In genomic region chr11:47073538-47073937, GRCm38 (mm10) we compare ENCODE assay signal across 16 mouse cellular contexts.
"Had no signal": no experiment of that assay in that cellular context is flagged by ENCODE, and none has a peak within 500 bp of the region (broad histone marks: within the 10 kb centered on the region; RNA-seq: fewer than 3 reads in every experiment).

No protein-coding gene starts in this region.

- H3K9me3 ChIP-seq: limb, embryonic 10.5 days; liver, embryonic 15.5 days; megakaryocyte, embryonic 14.5 days; midbrain, embryonic 12.5 days; neural tube, embryonic 12.5 days had no signal

- H3K4me3 ChIP-seq: left cerebral cortex, adult 2 months; limb, embryonic 10.5 days; liver, embryonic 15.5 days; megakaryocyte, embryonic 14.5 days; midbrain, embryonic 12.5 days; neural tube, embryonic 12.5 days had no signal

- H3K4me2 ChIP-seq: liver, embryonic 11.5 days; liver, embryonic 15.5 days; midbrain, embryonic 12.5 days; neural tube, embryonic 12.5 days had no signal

- ATAC-seq: intestine, embryonic 16.5 days had no signal

- H3K27me3 ChIP-seq: liver, embryonic 15.5 days; megakaryocyte, embryonic 14.5 days; midbrain, embryonic 12.5 days; neural tube, embryonic 12.5 days had no signal

- H3K27ac ChIP-seq: left cerebral cortex, adult 2 months; limb, embryonic 10.5 days; liver, embryonic 15.5 days; macrophage; midbrain, embryonic 12.5 days; neural tube, embryonic 12.5 days had no signal

- H3K4me1 ChIP-seq: limb, embryonic 10.5 days; liver, embryonic 15.5 days; megakaryocyte, embryonic 14.5 days; midbrain, embryonic 12.5 days; neural tube, embryonic 12.5 days had no signal

- H3K36me3 ChIP-seq: limb, embryonic 10.5 days; liver, embryonic 15.5 days; midbrain, embryonic 12.5 days; neural tube, embryonic 12.5 days had no signal

- H3K9ac ChIP-seq: liver, embryonic 15.5 days; midbrain, embryonic 12.5 days; neural tube, embryonic 12.5 days had no signal

- DNase-seq: kidney, adult 8-10 months; kidney, postnatal 10 days; lung, adult 2 months; lung, postnatal 14 days; right cerebral cortex, adult 18-20 months; right cerebral cortex, postnatal 25 days; thymus, postnatal 36 days had no signal
